Mouse (Mus musculus) G1E (cell line): ENCODE results near the gene Creb3.
"Not testable (repeated sequence)": the region's sequence is repeated elsewhere in the genome, so short reads cannot be mapped to it uniquely, and the experiment has no call there.

ENCODE experiments used
- CTCF ChIP-seq: IDR thresholded peaks from 2 replicates; pipeline ENCODE4 v1.5.1; 2012; ENCODE audit warnings: low read depth, low read length, inconsistent platforms, mixed read lengths
- GATA1 ChIP-seq: IDR thresholded peaks from 2 replicates; pipeline ENCODE4 v1.6.1; 2012; ENCODE audit warnings: borderline replicate concordance, low read length, inconsistent platforms, mixed read lengths

DNA sequence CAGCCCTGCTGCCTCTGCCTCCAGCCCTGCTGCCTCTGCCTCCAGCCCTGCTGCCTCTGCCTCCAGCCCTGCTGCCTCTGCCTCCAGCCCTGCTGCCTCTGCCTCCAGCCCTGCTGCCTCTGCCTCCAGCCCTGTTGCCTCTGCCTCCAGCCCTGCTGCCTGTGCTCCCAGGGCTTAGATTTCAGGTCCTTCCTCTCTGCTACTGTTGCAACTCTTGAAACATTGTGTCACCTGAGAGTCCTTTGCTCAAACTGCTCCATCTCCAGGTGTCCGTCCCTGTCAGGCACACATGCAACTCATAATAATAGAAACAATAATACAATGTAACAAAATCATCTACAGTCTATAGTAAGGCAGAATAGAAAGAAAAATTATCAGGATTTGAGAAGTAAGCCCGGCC, 34.5 kb downstream of the Creb3 start:
- not testable (repeated sequence) for TF ChIP-seq CTCF, GATA1
